Mouse (Mus musculus) liver, embryonic 14.5 days (tissue): Measurements from ENCODE around the gene Stambp.

Experiments used
- CTCF ChIP-seq: IDR thresholded peaks from 2 replicates; pipeline ENCODE4 v1.5.1; 2016; ENCODE audit warnings: antibody characterized with exemption, low read depth, control low read depth
- EP300 ChIP-seq: IDR thresholded peaks from 2 replicates; pipeline ENCODE4 v1.6.1; 2016; ENCODE audit warnings: antibody characterized with exemption, low read depth

DNA sequence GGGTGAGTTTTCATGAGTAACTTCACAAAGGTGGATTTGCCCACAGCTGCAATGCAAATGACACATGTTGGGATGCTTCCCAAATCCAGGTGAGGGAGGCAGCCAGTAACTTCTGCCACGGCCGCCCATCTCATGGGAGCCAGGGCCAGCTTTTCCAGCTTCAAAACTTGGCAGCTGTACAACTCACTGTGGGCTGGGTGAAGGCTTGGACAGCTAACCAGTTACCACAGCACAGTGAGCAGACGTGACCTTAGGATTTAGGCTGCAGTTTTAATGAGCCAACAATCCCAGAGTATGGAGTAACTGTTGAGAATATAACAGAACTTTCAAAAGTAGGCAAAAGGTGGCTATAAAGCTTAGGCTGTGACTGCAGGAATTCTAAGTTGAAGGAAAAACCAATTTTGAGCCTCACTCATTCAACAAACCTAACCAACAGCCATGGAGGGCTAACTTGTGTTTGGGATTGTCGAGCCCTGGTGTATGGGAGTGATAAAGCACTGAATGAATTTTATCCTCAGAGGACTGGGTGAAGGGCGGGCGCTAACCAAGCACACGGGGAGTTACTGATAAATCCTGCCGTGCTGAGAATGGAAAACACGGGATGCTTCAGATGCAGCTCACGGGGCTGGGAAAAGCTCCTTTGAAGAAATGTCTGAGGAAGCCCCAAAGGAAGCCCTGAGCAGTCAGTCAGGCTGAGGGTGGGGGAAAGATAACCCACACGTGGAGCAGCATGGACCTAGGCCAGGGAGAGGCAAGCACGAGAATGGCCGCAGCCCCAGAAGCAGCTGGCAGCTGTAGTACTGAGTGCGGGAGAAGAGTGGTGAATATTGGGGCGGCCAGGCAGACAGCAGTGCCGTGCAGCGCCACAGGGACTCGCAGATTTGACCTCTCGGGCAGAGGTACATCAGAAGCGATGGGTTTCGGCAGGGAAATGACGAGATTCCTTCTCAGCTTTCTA lies 75.5 kb downstream of the Stambp start:
- no peak for TF ChIP-seq CTCF
- TF ChIP-seq EP300: no peak
